Mouse (Mus musculus) megakaryocyte, embryonic 14.5 days (primary cell): ENCODE results near the gene Zfhx3.

Source experiments
- FLI1 ChIP-seq: IDR thresholded peaks from 2 replicates; pipeline ENCODE4 v1.6.1; 2012; ENCODE audit warnings: low read length, inconsistent platforms, mixed read lengths
- GATA1 ChIP-seq: IDR thresholded peaks from 3 replicates; pipeline ENCODE4 v1.6.1; 2012; ENCODE audit warnings: mixed read lengths, low read length, inconsistent platforms, borderline replicate concordance

DNA sequence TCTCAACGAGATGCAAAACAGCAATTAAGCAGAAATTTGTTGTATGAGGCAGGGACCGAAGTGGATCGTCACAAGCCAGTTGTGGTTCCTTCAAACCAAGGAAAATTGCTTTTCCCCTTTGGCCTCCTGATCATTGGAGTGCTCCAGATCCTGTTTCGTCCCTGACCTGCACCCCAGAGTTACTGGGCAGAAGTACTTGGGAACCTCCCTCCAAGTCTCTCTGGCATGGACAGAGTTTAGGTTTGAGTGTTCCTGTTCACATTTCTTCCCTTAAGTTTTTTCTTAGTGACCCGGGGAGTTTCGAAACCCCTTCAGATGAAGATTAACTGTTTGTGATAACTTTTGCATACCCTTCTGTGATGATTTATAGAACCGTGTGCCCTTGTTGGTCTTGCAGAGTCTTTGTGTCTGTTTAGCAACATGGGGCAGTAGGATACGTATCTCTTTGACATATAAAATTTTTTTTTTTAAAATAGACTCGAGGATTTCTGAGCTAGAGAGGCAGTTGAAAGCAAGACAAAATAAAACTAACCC, 788.5 kb downstream of the Zfhx3 start:
- no peak for TF ChIP-seq FLI1
- no peak for TF ChIP-seq GATA1
